Mouse (Mus musculus) hindbrain, embryonic 11.5 days (tissue): ENCODE data around the gene Cdc45. TPM values are rescaled to one million over a fixed set of nuclear protein-coding genes. Genes with fewer than 3 reads are reported as not detected.
"Not testable (repeated sequence)": the region's sequence is repeated elsewhere in the genome, so short reads cannot be mapped to it uniquely, and the experiment has no call there.

Experiments
- ATAC-seq: fragments of 200-750 bp; cut with Nextera tagmentation; 2 replicates; pipeline ENCODE4 v1.8.0; 2017; ENCODE audit warnings: mild to moderate bottlenecking, moderate TSS enrichment, moderate library complexity; ENCODE audit not compliant: low FRiP score
- DNase-seq: peaks from one replicate; pipeline ENCODE4 v3.0.0-alpha.2; 2015; ENCODE audit warnings: low spot score
- H3K27ac ChIP-seq: fragments of 300-500 bp; sonication (generic); 2 replicates; pipeline ENCODE4 v1.5.1; 2014; ENCODE audit warnings: mild to moderate bottlenecking, low read depth, low read length
- H3K27me3 ChIP-seq: fragments of 300-500 bp; sonication (generic); 2 replicates; pipeline ENCODE4 v1.6.1; 2014; ENCODE audit warnings: mild to moderate bottlenecking, low read length, moderate library complexity, mixed read lengths; ENCODE audit not compliant: control insufficient read depth, insufficient read depth
- H3K36me3 ChIP-seq: fragments of 300-500 bp; sonication (generic); 2 replicates; pipeline ENCODE4 v1.6.1; 2014; ENCODE audit warnings: mild to moderate bottlenecking, low read length, moderate library complexity, mixed read lengths; ENCODE audit not compliant: control insufficient read depth, insufficient read depth
- H3K4me1 ChIP-seq: fragments of 300-500 bp; sonication (generic); replicated peaks from 2 replicates; pipeline ENCODE4 v1.6.1; 2014; ENCODE audit warnings: low read length, mixed read lengths; ENCODE audit not compliant: control insufficient read depth, insufficient read depth
- H3K4me2 ChIP-seq: fragments of 300-500 bp; sonication (generic); replicated peaks from 2 replicates; pipeline ENCODE4 v1.6.1; 2014; ENCODE audit warnings: mild to moderate bottlenecking, low read depth, low read length
- H3K4me3 ChIP-seq: fragments of 300-500 bp; sonication (generic); 2 replicates; pipeline ENCODE4 v1.5.1; 2014; ENCODE audit warnings: low read depth, low read length
- H3K9ac ChIP-seq: fragments of 300-500 bp; sonication (generic); 2 replicates; pipeline ENCODE4 v1.6.1; 2014; ENCODE audit warnings: low read depth, low read length
- H3K9me3 ChIP-seq: fragments of 300-500 bp; sonication (generic); 2 replicates; pipeline ENCODE4 v1.6.1; 2016; ENCODE audit warnings: low read length; ENCODE audit not compliant: control insufficient read depth
- WGBS: fragments of 180-500 bp; shearing (Covaris S2); extraction: QIAGEN DNeasy Blood & Tissue Kit; methylation state at CpG from one replicate; pipeline ENCODE4 v1.1.7; 2014; 5-methylcytosine and 5-hydroxymethylcytosine counted together
- polyA plus RNA-seq: library from polyadenylated mRNA; unstranded; fragments of >200 nt; fragmentation: Nextera tagmentation; extraction: Ambion mirVana; gene quantifications from 2 replicates; pipeline ENCODE4 v1.2.1, GENCODE M21; 2014

The Cdc45 gene
- polyA plus RNA-seq: 50.8 and 54.8 TPM in 2 replicates

- peak within 1 kb of the TSS; percentile 61 for H3K27ac ChIP-seq
- ATAC-seq: peak; percentile 96
- WGBS: under 1% methylated on average over 42 of the region's 42 CpGs
These were observed at the start of gene Cdc45, which contains the start of gene Ufd1 for GRCm38 (mm10) chr16:18811468-18812384. Cdc45 (minus strand) TSS chr16:18811987. Ufd1 (plus strand) TSS chr16:18811779.

GRCm38 (mm10) chr16:18860186-18860585 lies 48.4 kb upstream of the Cdc45 start:
- WGBS: 81% methylated on average over 1 of the region's 1 CpGs
- H3K4me1 ChIP-seq: no peaks in the 10 kb centered on the region
- no peak for ATAC-seq

More at GRCm38 (mm10) chr16:18811468-18812384, at the start of gene Cdc45, which contains the start of gene Ufd1:
- Histone ChIP-seq H3K4me3 (peak within 1 kb of the TSS; percentile 84), H3K27me3 (no peaks in the 10 kb centered on the region), H3K9ac (peak within 1 kb of the TSS; percentile 80), H3K4me1 (no peaks in the 10 kb centered on the region; the same call in 1 of the 2 replicates), H3K36me3 (0 out of 2 replicates have a peak, but pooled peaks cover 3% of the 10 kb centered on the region), H3K9me3 (no peaks in the 10 kb centered on the region), H3K4me2 (peak within 1 kb of the TSS; percentile 77)
- peak; percentile 92 for DNase-seq

GRCm38 (mm10) chr16:18858551-18858950 lies 46.8 kb upstream of the Cdc45 start:
- Histone ChIP-seq H3K4me1 (no peaks in the 10 kb centered on the region), H3K27me3 (no peaks in the 10 kb centered on the region), H3K27ac (no peak overlapping the region), H3K36me3 (no peaks in the 10 kb centered on the region), H3K9me3 (no peaks in the 10 kb centered on the region), H3K4me2 (no peak overlapping the region), H3K9ac (no peak overlapping the region), H3K4me3 (no peak overlapping the region)
- DNase-seq: peak; percentile 42
- no peak for ATAC-seq

More at GRCm38 (mm10) chr16:18860186-18860585, 48.4 kb upstream of the Cdc45 start:
- H3K4me2 ChIP-seq: no peak overlapping the region
- no peak overlapping the region for H3K4me3 ChIP-seq
- H3K27me3 ChIP-seq: no peaks in the 10 kb centered on the region
- H3K9me3 ChIP-seq: no peaks in the 10 kb centered on the region
- H3K9ac ChIP-seq: no peak overlapping the region
- H3K27ac ChIP-seq: no peak overlapping the region
- H3K36me3 ChIP-seq: no peaks in the 10 kb centered on the region
- DNase-seq: no peak

- not testable (repeated sequence) for H3K9me3 ChIP-seq, H3K27ac ChIP-seq, H3K9ac ChIP-seq, H3K36me3 ChIP-seq, ATAC-seq, H3K4me1 ChIP-seq, H3K27me3 ChIP-seq, H3K4me3 ChIP-seq, DNase-seq, H3K4me2 ChIP-seq
- 92% methylated on average over 15 of the region's 17 CpGs for WGBS
These were observed 37.9 kb upstream of the Cdc45 start for GRCm38 (mm10) chr16:18849521-18850190.

GRCm38 (mm10) chr16:18846301-18846820 lies 34.6 kb upstream of the Cdc45 start:
- no peaks in the 10 kb centered on the region for H3K9me3 ChIP-seq
- no peak overlapping the region for H3K4me3 ChIP-seq
- no peak overlapping the region for H3K27ac ChIP-seq

GRCm38 (mm10) chr16:18838346-18838745 lies 26.6 kb upstream of the Cdc45 start:
- Histone ChIP-seq H3K9ac (no peak overlapping the region), H3K27ac (no peak overlapping the region), H3K4me2 (no peak overlapping the region), H3K4me1 (no peaks in the 10 kb centered on the region), H3K27me3 (no peaks in the 10 kb centered on the region), H3K36me3 (no peaks in the 10 kb centered on the region), H3K9me3 (no peaks in the 10 kb centered on the region), H3K4me3 (no peak overlapping the region)
- ATAC-seq: no peak
- whole genome bisulfite sequencing: 97% methylated on average over 4 of the region's 4 CpGs
- no peak for DNase-seq

More at GRCm38 (mm10) chr16:18846301-18846820, 34.6 kb upstream of the Cdc45 start:
- DNase-seq (no peak), ATAC-seq (no peak)
- WGBS: 90% methylated on average over 15 of the region's 15 CpGs
- H3K36me3 ChIP-seq: no peaks in the 10 kb centered on the region
- H3K9ac ChIP-seq: no peak overlapping the region
- no peaks in the 10 kb centered on the region for H3K4me1 ChIP-seq
- no peaks in the 10 kb centered on the region for H3K27me3 ChIP-seq
- H3K4me2 ChIP-seq: no peak overlapping the region

- DNase-seq: peak; percentile 88
- Histone ChIP-seq H3K4me1 (no peaks in the 10 kb centered on the region), H3K9ac (peak within 1 kb of the TSS; percentile 83), H3K27ac (0 out of 2 replicates have a peak within 1 kb of the TSS, but pooled peaks have one; percentile 9), H3K9me3 (no peaks in the 10 kb centered on the region), H3K36me3 (no peaks in the 10 kb centered on the region), H3K4me2 (peak within 1 kb of the TSS; percentile 74), H3K27me3 (no peaks in the 10 kb centered on the region), H3K4me3 (peak within 1 kb of the TSS; percentile 86)
- ATAC-seq: peak; percentile 97
- WGBS: 1% methylated on average over 46 of the region's 46 CpGs
These were observed 24.9 kb upstream of the Cdc45 start, which contains the start of the genes 2510002D24Rik and Gm28539 for GRCm38 (mm10) chr16:18836468-18837208. 2510002D24Rik (plus strand) TSS chr16:18836578. Gm28539 (plus strand) TSS chr16:18836584.

GRCm38 (mm10) chr16:18836073-18836467 lies 24.3 kb upstream of the Cdc45 start:
- no peak overlapping the region for H3K27ac ChIP-seq
- no peak overlapping the region; the same call in 1 of the 2 replicates for H3K9ac ChIP-seq
- peak; percentile 62 for ATAC-seq
- H3K36me3 ChIP-seq: no peaks in the 10 kb centered on the region; the same call in 1 of the 2 replicates
- H3K9me3 ChIP-seq: no peaks in the 10 kb centered on the region
- H3K27me3 ChIP-seq: no peaks in the 10 kb centered on the region
- WGBS: 27% methylated on average over 3 of the region's 3 CpGs
- H3K4me1 ChIP-seq: no peaks in the 10 kb centered on the region
- peak overlapping the region; percentile 86 for H3K4me3 ChIP-seq
- no peak for DNase-seq
- peak overlapping the region; percentile 74 for H3K4me2 ChIP-seq
